Mouse (Mus musculus) heart, postnatal 0 days (tissue): ENCODE results near the gene Grhl3.

Experiments used
- CTCF ChIP-seq: IDR thresholded peaks from 2 replicates; pipeline ENCODE4 v1.5.1; 2016; ENCODE audit warnings: antibody characterized with exemption, control low read depth, low read depth
- EP300 ChIP-seq: IDR thresholded peaks from 2 replicates; pipeline ENCODE4 v1.6.1; 2016; ENCODE audit warnings: antibody characterized with exemption, low read depth

GRCm38 (mm10) chr4:135509515-135509914 is 63.9 kb downstream of the Grhl3 start:
- no peak for TF ChIP-seq CTCF
- TF ChIP-seq EP300 = no peak
